Mouse (Mus musculus) CH12.LX (cell line): ENCODE measurements at regions not wholly inside any gene's neighbourhood (a gene's known extent, or its start where the extent isn't known, plus 50 kb on each side); places are given as distances from the start of the nearest gene placed in this dataset.

Experiments used
- DNase-seq: peaks from one replicate; pipeline ENCODE4 v3.0.0-alpha.2; 2013; ENCODE audit errors: extremely low read depth
- H3K27ac ChIP-seq: 2 replicates; pipeline ENCODE4 v1.5.1; 2012; ENCODE audit warnings: low read depth, mild to moderate bottlenecking, control low read depth, moderate library complexity; ENCODE audit not compliant: insufficient read depth
- H3K27me3 ChIP-seq: replicated peaks from 2 replicates; pipeline ENCODE3; 2012; ENCODE audit warnings: inconsistent platforms
- H3K36me3 ChIP-seq, 2 experiments: replicated peaks in 1 of 2; 2 replicates each; pipeline versions ENCODE3 to v1.6.1; 2012; ENCODE audit warnings: inconsistent platforms in 1 of 2, low read length in 1 of 2, mild to moderate bottlenecking in 1 of 2, mixed read lengths in 1 of 2, moderate library complexity in 1 of 2; ENCODE audit not compliant: control insufficient read depth in 1 of 2, insufficient read depth in 1 of 2
- H3K4me1 ChIP-seq, 2 experiments: 2 replicates each; pipeline ENCODE4 v1.6.1; 2012; ENCODE audit warnings: inconsistent platforms in 1 of 2, moderate library complexity in 1 of 2; ENCODE audit not compliant: insufficient read depth in 2 of 2, control insufficient read depth in 1 of 2
- H3K4me2 ChIP-seq: 2 replicates; pipeline ENCODE4 v1.6.1; 2012; ENCODE audit warnings: low read depth, mild to moderate bottlenecking, control low read depth; ENCODE audit not compliant: poor library complexity, insufficient read depth, severe bottlenecking
- H3K4me3 ChIP-seq, 3 experiments: fragments of 150-350 bp in 1 of 3; sonication (generic) in 1 of 3; replicated peaks in 1 of 3; 2 replicates each; pipeline versions ENCODE3 to v1.5.1; 2011 to 2012; ENCODE audit warnings: low read depth in 2 of 3, low read length in 2 of 3, mild to moderate bottlenecking in 2 of 3, moderate library complexity in 2 of 3, control low read depth in 1 of 3, improper control_type of control experiment in 1 of 3, inconsistent platforms in 1 of 3, mixed read lengths in 1 of 3; ENCODE audit not compliant: poor library complexity in 1 of 3
- H3K79me2 ChIP-seq: replicated peaks from 2 replicates; pipeline ENCODE4 v1.6.1; 2012; ENCODE audit warnings: mild to moderate bottlenecking, moderate library complexity; ENCODE audit not compliant: control insufficient read depth, poor library complexity, insufficient read depth, severe bottlenecking; ENCODE audit errors: extremely low read depth
- H3K9ac ChIP-seq: 2 replicates; pipeline ENCODE4 v1.6.1; 2012; ENCODE audit warnings: low read depth, mild to moderate bottlenecking, control low read depth, moderate library complexity; ENCODE audit not compliant: insufficient read depth
- H3K9me3 ChIP-seq: replicated peaks from 2 replicates; pipeline ENCODE3; 2012; ENCODE audit warnings: low read length, inconsistent platforms, mixed read lengths
- BHLHE40 ChIP-seq: IDR thresholded peaks from 2 replicates; pipeline ENCODE4 v1.6.1; 2011; ENCODE audit warnings: mild to moderate bottlenecking, low read depth, low read length, improper control_type of control experiment
- CHD1 ChIP-seq: IDR thresholded peaks from 2 replicates; pipeline ENCODE4 v1.6.1; 2012; ENCODE audit warnings: low read depth, low read length, improper control_type of control experiment, inconsistent platforms
- CHD2 ChIP-seq: IDR thresholded peaks from 2 replicates; pipeline ENCODE4 v1.6.1; 2011; ENCODE audit warnings: low read length, improper control_type of control experiment
- CTCF ChIP-seq, 2 experiments: IDR thresholded peaks in 1 of 2; conservative IDR thresholded peaks in 1 of 2; 2 replicates each; pipeline ENCODE4 v1.5.1; 2011 to 2012; ENCODE audit warnings: low read depth in 2 of 2, low read length in 2 of 2, improper control_type of control experiment in 1 of 2, inconsistent platforms in 1 of 2, mild to moderate bottlenecking in 1 of 2, moderate library complexity in 1 of 2
- E2F4 ChIP-seq: IDR thresholded peaks from 2 replicates; pipeline ENCODE4 v1.6.1; 2011; ENCODE audit warnings: low read depth, low read length, improper control_type of control experiment; ENCODE audit not compliant: insufficient replicate concordance
- IRF4 ChIP-seq: IDR thresholded peaks from 2 replicates; pipeline ENCODE4 v1.6.1; 2014; ENCODE audit warnings: low read depth, mild to moderate bottlenecking, inconsistent platforms, low read length, improper control_type of control experiment
- MAFK ChIP-seq: IDR thresholded peaks from 2 replicates; pipeline ENCODE4 v1.6.1; 2011; ENCODE audit warnings: low read length, improper control_type of control experiment; ENCODE audit not compliant: insufficient replicate concordance
- MAX ChIP-seq: IDR thresholded peaks from 2 replicates; pipeline ENCODE4 v1.6.1; 2011; ENCODE audit warnings: low read length, improper control_type of control experiment
- MYC ChIP-seq: IDR thresholded peaks from 2 replicates; pipeline ENCODE4 v1.6.1; 2011; ENCODE audit warnings: low read depth, mild to moderate bottlenecking, improper control_type of control experiment, low read length
- NELFE ChIP-seq: IDR thresholded peaks from 2 replicates; pipeline ENCODE4 v1.6.1; 2011; ENCODE audit warnings: low read depth, low read length, improper control_type of control experiment
- NRF1 ChIP-seq: IDR thresholded peaks from 2 replicates; pipeline ENCODE4 v1.6.1; 2014; ENCODE audit warnings: low read depth, mild to moderate bottlenecking, inconsistent platforms, low read length, improper control_type of control experiment, moderate library complexity
- PAX5 ChIP-seq: IDR thresholded peaks from 2 replicates; pipeline ENCODE4 v1.6.1; 2012; ENCODE audit warnings: low read length, inconsistent platforms, mixed read lengths
- POLR2A ChIP-seq: IDR thresholded peaks from 2 replicates; pipeline ENCODE4 v1.6.1; 2011; ENCODE audit warnings: low read depth, mild to moderate bottlenecking, improper control_type of control experiment, low read length
- POLR2AphosphoS2 ChIP-seq: IDR thresholded peaks from 2 replicates; pipeline ENCODE4 v1.6.1; 2011; ENCODE audit warnings: low read depth, low read length, improper control_type of control experiment
- SIN3A ChIP-seq: IDR thresholded peaks from 2 replicates; pipeline ENCODE4 v1.6.1; 2012; ENCODE audit warnings: low read length, improper control_type of control experiment, inconsistent platforms
- TBP ChIP-seq: conservative IDR thresholded peaks from 2 replicates; pipeline ENCODE4 v1.6.1; 2011; ENCODE audit warnings: low read depth, low read length, improper control_type of control experiment
- UBTF ChIP-seq: IDR thresholded peaks from 2 replicates; pipeline ENCODE4 v1.6.1; 2012; ENCODE audit warnings: low read depth, mild to moderate bottlenecking, inconsistent platforms, low read length, improper control_type of control experiment, moderate library complexity
- ZKSCAN1 ChIP-seq: IDR thresholded peaks from 2 replicates; pipeline ENCODE4 v1.6.1; 2012; ENCODE audit warnings: low read depth, inconsistent platforms, low read length, improper control_type of control experiment, borderline replicate concordance
- ZNF384 ChIP-seq: IDR thresholded peaks from 2 replicates; pipeline ENCODE4 v1.6.1; 2012; ENCODE audit warnings: low read depth, low read length, improper control_type of control experiment, inconsistent platforms
- dilution Hi-C: fragments of 300-500 bp; cut with MboI; formaldehyde crosslinking; loops from 2 replicates; pipeline ENCODE4 v1.14.3; 2020; ENCODE audit warnings: low sequenced_read_pairs; ENCODE audit not compliant: extremely low pct_unique_long_range_greater_than_20kb, extremely low pct_ligation_motif_present
- in situ Hi-C: fragments of 300-500 bp; cut with MboI; formaldehyde crosslinking; loops from 3 replicates; pipeline ENCODE4 v1.14.3; 2019; ENCODE audit warnings: low sequenced_read_pairs, low pct_ligation_motif_present, low pct_unique_long_range_greater_than_20kb, mixed read lengths

DNA sequence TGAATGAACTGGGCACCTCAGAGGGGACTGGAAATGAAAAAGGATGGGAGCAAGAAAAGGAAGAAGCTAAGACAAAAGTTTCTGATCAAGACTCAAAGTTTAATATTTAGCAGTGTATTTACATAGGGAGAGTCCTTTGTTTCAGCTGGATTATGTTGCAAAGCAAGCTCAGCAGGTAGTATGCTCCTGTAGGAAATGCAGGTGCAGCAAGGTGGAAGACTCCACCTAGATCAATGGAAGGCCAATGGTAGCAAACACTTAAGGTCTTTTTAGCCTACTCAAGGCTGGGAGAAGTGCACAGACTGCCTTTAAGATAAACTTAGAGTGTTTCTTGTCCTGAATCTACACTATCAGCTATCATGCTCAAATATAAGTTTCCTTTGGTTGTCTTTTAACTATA is 111.4 kb downstream of the Casp12 start:
- H3K9me3 ChIP-seq, result no peaks in the 10 kb centered on the region
- no peak overlapping the region for H3K4me3 ChIP-seq
- H3K9ac ChIP-seq, result no peak overlapping the region
- dilution Hi-C loops, result no loop called here
- no peak overlapping the region for H3K27ac ChIP-seq
- TF ChIP-seq PAX5, result no peak
- TF ChIP-seq CHD1, result no peak
- TF ChIP-seq MYC, result no peak
- TF ChIP-seq POLR2AphosphoS2, result no peak
- no peak for TF ChIP-seq MAX
- TF ChIP-seq SIN3A, result no peak
- TF ChIP-seq NELFE, result no peak
- TF ChIP-seq MAFK, result no peak
- no peak for TF ChIP-seq ZNF384
- no peak for TF ChIP-seq TBP
- TF ChIP-seq NRF1, result no peak
- TF ChIP-seq CHD2, result no peak
- H3K4me2 ChIP-seq, result no peak overlapping the region
- no peak for DNase-seq
- H3K36me3 ChIP-seq, result no peaks in the 10 kb centered on the region
- H3K4me1 ChIP-seq, result no peaks in the 10 kb centered on the region
- no peaks in the 10 kb centered on the region for H3K27me3 ChIP-seq
- in situ Hi-C loops, result no loop called here
- H3K79me2 ChIP-seq, result no peaks in the 10 kb centered on the region

DNA sequence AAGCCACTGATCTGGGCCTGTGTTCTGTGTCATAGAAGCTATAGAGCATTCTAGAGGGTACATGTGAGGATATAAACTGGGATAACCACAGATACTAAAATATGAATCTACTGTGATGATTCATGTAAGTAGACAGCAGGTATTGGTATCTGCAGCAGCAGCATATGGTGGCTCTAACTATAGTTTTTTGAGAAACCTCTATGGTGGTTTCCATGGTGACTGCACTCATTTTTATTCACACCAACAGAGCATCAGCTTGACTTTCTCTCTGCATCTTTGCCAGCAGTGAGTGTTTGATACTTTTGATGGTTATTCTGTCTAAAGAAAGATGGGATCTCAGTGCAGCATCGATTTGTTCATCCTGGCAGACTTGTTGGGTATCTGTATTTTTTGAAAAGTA is 126.8 kb downstream of the Casp12 start:
- TF ChIP-seq E2F4 (no peak), MAFK (no peak), BHLHE40 (no peak), MAX (no peak), IRF4 (no peak), UBTF (no peak), CTCF (conservative IDR thresholded peaks at IDR 0.05 in 1 of 2, IDR thresholded peaks at IDR 0.05 in 1 of 2; ENCODE audit: low read depth in 2 of 2, low read length in 2 of 2) (no peak), NELFE (no peak), ZKSCAN1 (no peak)
- H3K27ac ChIP-seq, result no peak overlapping the region
- H3K79me2 ChIP-seq, result no peaks in the 10 kb centered on the region
- no peaks in the 10 kb centered on the region for H3K27me3 ChIP-seq
- no peak overlapping the region for H3K4me3 ChIP-seq
- no peaks in the 10 kb centered on the region for H3K36me3 ChIP-seq
- DNase-seq, result no peak
- no peaks in the 10 kb centered on the region for H3K9me3 ChIP-seq
- H3K4me1 ChIP-seq, result no peaks in the 10 kb centered on the region
- dilution Hi-C loops, result no loop called here
- in situ Hi-C loops, result no loop called here
- no peak overlapping the region for H3K9ac ChIP-seq
- H3K4me2 ChIP-seq, result no peak overlapping the region

DNA sequence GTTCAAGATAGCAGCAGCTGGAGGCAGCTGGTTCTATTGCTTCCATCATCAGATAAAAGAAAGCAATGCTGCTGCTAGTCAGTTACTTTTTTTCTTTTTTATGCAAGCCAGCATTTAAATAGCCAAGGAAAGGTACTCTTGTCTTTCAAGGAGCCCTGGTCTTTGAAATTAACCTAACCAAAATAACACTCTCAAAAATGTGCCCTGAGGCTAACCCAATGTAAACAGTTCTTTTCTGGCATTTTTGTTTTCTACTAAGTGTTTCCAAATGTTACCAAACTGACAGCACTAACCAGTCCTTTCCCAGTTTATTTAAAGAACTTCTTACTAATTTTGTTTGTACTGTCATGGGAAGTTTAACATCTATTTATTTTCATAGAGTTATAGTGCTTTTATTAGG is 129.0 kb downstream of the Casp12 start:
- no peaks in the 10 kb centered on the region for H3K9me3 ChIP-seq
- no peak for DNase-seq
- H3K4me1 ChIP-seq, result no peaks in the 10 kb centered on the region
- no peaks in the 10 kb centered on the region for H3K79me2 ChIP-seq
- H3K27ac ChIP-seq, result no peak overlapping the region
- H3K27me3 ChIP-seq, result no peaks in the 10 kb centered on the region
- no peak for TF ChIP-seq POLR2A
- H3K36me3 ChIP-seq, result no peaks in the 10 kb centered on the region
- no peak overlapping the region for H3K9ac ChIP-seq
- in situ Hi-C loops (no loop called here), dilution Hi-C loops (no loop called here)
- no peak overlapping the region for H3K4me2 ChIP-seq
- no peak overlapping the region for H3K4me3 ChIP-seq
